9 mouse cellular contexts compared by ENCODE assay signal in genomic region chr7:119875776-119876440, GRCm38 (mm10). TPM values are rescaled to one million over a fixed set of nuclear protein-coding genes. Genes with fewer than 3 reads are reported as not detected.
DNase-seq lines count a peak whose midpoint lies in the region; ATAC-seq lines count a peak whose summit lies in the region.
"Had no signal": no experiment of that assay in that cellular context is flagged by ENCODE, and none has a peak within 500 bp of the region (broad histone marks: within the 10 kb centered on the region; RNA-seq: fewer than 3 reads in every experiment).

No protein-coding gene starts in this region.

- H3K4me2 ChIP-seq in kidney, embryonic 16.5 days (replicated peaks; ENCODE audit: low read depth, low read length), result no peak overlapping the region
- H3K4me2 ChIP-seq in midbrain, embryonic 16.5 days (ENCODE audit: low read length), result no peak overlapping the region
- H3K4me2 ChIP-seq: lung, embryonic 15.5 days had no signal

- peaks cover 2% of the 10 kb centered on the region; the same call in 1 of the 2 replicates for H3K4me1 ChIP-seq in kidney, embryonic 16.5 days (ENCODE audit: insufficient read depth, low read length)
- H3K4me1 ChIP-seq in midbrain, embryonic 16.5 days (ENCODE audit: control insufficient read depth, insufficient read depth, low read length), result peaks cover 5% of the 10 kb centered on the region; the same call in 1 of the 2 replicates
- H3K4me1 ChIP-seq: lung, embryonic 15.5 days had no signal

- H3K9ac ChIP-seq in kidney, embryonic 16.5 days (replicated peaks; ENCODE audit: low read length), result no peak overlapping the region
- no peak overlapping the region for H3K9ac ChIP-seq in midbrain, embryonic 16.5 days (ENCODE audit: low read depth, low read length)
- H3K9ac ChIP-seq: lung, embryonic 15.5 days had no signal

- no peak overlapping the region for H3K4me3 ChIP-seq in kidney, embryonic 16.5 days (ENCODE audit: low read length)
- H3K4me3 ChIP-seq in midbrain, embryonic 16.5 days (ENCODE audit: low read depth, low read length), result no peak overlapping the region
- H3K4me3 ChIP-seq: lung, embryonic 15.5 days had no signal

- WGBS in kidney, embryonic 16.5 days, result 58% methylated on average over 3 of the region's 3 CpGs
- WGBS in midbrain, embryonic 16.5 days, result 54% methylated on average over 3 of the region's 3 CpGs

- H3K27ac ChIP-seq in kidney, embryonic 16.5 days (ENCODE audit: low read length), result no peak overlapping the region
- no peak overlapping the region for H3K27ac ChIP-seq in midbrain, embryonic 16.5 days (ENCODE audit: low read length)
- H3K27ac ChIP-seq: lung, embryonic 15.5 days had no signal

- intact Hi-C loops in left cerebral cortex, postnatal 36 days (cut with DNase I), result loop anchor here (2.0 kb wide), 1 partner anchor 19 kb away; the partner anchor contains the start of gene Lyrm1

- no peaks in the 10 kb centered on the region for H3K9me3 ChIP-seq in kidney, embryonic 16.5 days (ENCODE audit: low read length)
- no peaks in the 10 kb centered on the region for H3K9me3 ChIP-seq in midbrain, embryonic 16.5 days (replicated peaks; ENCODE audit: control insufficient read depth, low read length, poor library complexity, severe bottlenecking)
- H3K9me3 ChIP-seq: lung, embryonic 15.5 days had no signal

- no peaks in the 10 kb centered on the region for H3K27me3 ChIP-seq in kidney, embryonic 16.5 days (ENCODE audit: insufficient read depth, low read length)
- H3K27me3 ChIP-seq in midbrain, embryonic 16.5 days (ENCODE audit: control insufficient read depth, insufficient read depth, low read depth, low read length), result no peaks in the 10 kb centered on the region
- H3K27me3 ChIP-seq: lung, embryonic 15.5 days had no signal

- DNase-seq in kidney, adult 18-20 months, result peak; percentile 53
- DNase-seq in cerebellum, adult 18-20 months, result peak; percentile 32 to 50
- peak; percentile 22 to 31 for DNase-seq in frontal cortex, postnatal 14 days (ENCODE audit: low spot score in 2 of 2)
- peak; percentile 67 to 68 for DNase-seq in left cerebral cortex, postnatal 36 days (ENCODE audit: low spot score in 2 of 2)

- ATAC-seq in kidney, embryonic 16.5 days (ENCODE audit: low FRiP score, low TSS enrichment), result no peak
- no peak for ATAC-seq in midbrain, embryonic 16.5 days
- ATAC-seq in megakaryocyte, adult 5-6 weeks (ENCODE audit: poor library complexity, severe bottlenecking), result no peak
- no peak for ATAC-seq in megakaryocyte-erythroid progenitor cell, adult 5-6 weeks (replicated peaks; ENCODE audit: low FRiP score, low TSS enrichment, poor library complexity, severe bottlenecking)

- no peaks in the 10 kb centered on the region for H3K36me3 ChIP-seq in kidney, embryonic 16.5 days (ENCODE audit: insufficient read depth, low read length)
- no peaks in the 10 kb centered on the region for H3K36me3 ChIP-seq in midbrain, embryonic 16.5 days (ENCODE audit: control insufficient read depth, insufficient read depth, low read length)

RNA-seq across cellular contexts. Expression of gene Lyrm1, which starts 19.8 kb away (rescaled TPM):
- 6.5 and 7.4 TPM in 2 replicates for polyA plus RNA-seq in kidney, embryonic 16.5 days (2015; fragmentation: Nextera tagmentation; extraction: Ambion mirVana)
- 10 to 100 TPM; 10.9 to 12.9 TPM for total RNA-seq in left cerebral cortex, postnatal 36 days (2021)
- 22.3 and 23.8 TPM in 2 replicates for polyA plus RNA-seq in midbrain, embryonic 16.5 days (2015; fragmentation: Nextera tagmentation; extraction: Ambion mirVana)
- 7.9 and 11.0 TPM in 2 replicates for total RNA-seq in megakaryocyte, adult 5-6 weeks (2015)
- total RNA-seq in megakaryocyte, adult 5-6 weeks (2017), result 10.9 and 11.0 TPM in 2 replicates
- total RNA-seq in megakaryocyte-erythroid progenitor cell, adult 5-6 weeks (2014; fragmentation: Nextera tagmentation), result 3.0 and 5.2 TPM in 2 replicates
- 1.8 TPM in 1 of 2 replicates, not detected in the other for total RNA-seq in megakaryocyte-erythroid progenitor cell, adult 5-6 weeks (2017)

RNA-seq across cellular contexts. Expression of gene Dcun1d3, which starts 20.2 kb away (rescaled TPM):
- 10.9 and 11.3 TPM in 2 replicates for polyA plus RNA-seq in kidney, embryonic 16.5 days (2015; fragmentation: Nextera tagmentation; extraction: Ambion mirVana)
- total RNA-seq in left cerebral cortex, postnatal 36 days (2021), result 10 to 100 TPM; 24.4 to 27.0 TPM
- 19.1 and 19.8 TPM in 2 replicates for polyA plus RNA-seq in midbrain, embryonic 16.5 days (2015; fragmentation: Nextera tagmentation; extraction: Ambion mirVana)
- 5.1 and 9.5 TPM in 2 replicates for total RNA-seq in megakaryocyte, adult 5-6 weeks (2015)
- 8.7 and 10.9 TPM in 2 replicates for total RNA-seq in megakaryocyte, adult 5-6 weeks (2017)
- 0.94 and 2.5 TPM in 2 replicates for total RNA-seq in megakaryocyte-erythroid progenitor cell, adult 5-6 weeks (2014; fragmentation: Nextera tagmentation)
- total RNA-seq in megakaryocyte-erythroid progenitor cell, adult 5-6 weeks (2017), result 2.2 and 4.7 TPM in 2 replicates
